Mouse (Mus musculus) common myeloid progenitor, adult 5-6 weeks (primary cell): Measurements from ENCODE around the gene 4930455H04Rik. TPM values are rescaled to one million over a fixed set of nuclear protein-coding genes. Genes with fewer than 3 reads are reported as not detected.

Experiments used
- ATAC-seq: replicated peaks from 2 replicates; pipeline ENCODE4 v1.8.0; 2016; ENCODE audit warnings: low read depth, mild to moderate bottlenecking, moderate TSS enrichment, inconsistent platforms; ENCODE audit not compliant: poor library complexity, severe bottlenecking
- total RNA-seq: library from RNA; stranded (forward); fragments of 200-1000, 187-1606 nt; gene quantifications from 2 replicates; pipeline ENCODE4 v1.2.3, GENCODE M21; 2017

Gene 4930455H04Rik
- not detected in 2 replicates for total RNA-seq

GRCm38 (mm10) chr3:116967967-116968366 is at the start of gene 4930455H04Rik:
Gene 4930455H04Rik (plus strand): TSS chr3:116968267.
- no peak for ATAC-seq

- ATAC-seq, result no peak
Measured at GRCm38 (mm10) chr3:116921535-116921934, 46.5 kb upstream of the 4930455H04Rik start.

GRCm38 (mm10) chr3:116923042-116923441 is 45.0 kb upstream of the 4930455H04Rik start:
- no peak for ATAC-seq

GRCm38 (mm10) chr3:116928994-116929393 is 39.1 kb upstream of the 4930455H04Rik start:
- ATAC-seq, result no peak

- ATAC-seq, result no peak
Measured at GRCm38 (mm10) chr3:116933158-116933557, 34.9 kb upstream of the 4930455H04Rik start.

GRCm38 (mm10) chr3:116936934-116937691 is 31.0 kb upstream of the 4930455H04Rik start:
- ATAC-seq, result no peak

GRCm38 (mm10) chr3:116940804-116941558 is 27.1 kb upstream of the 4930455H04Rik start:
- ATAC-seq, result no peak

GRCm38 (mm10) chr3:116941559-116942117 is 26.4 kb upstream of the 4930455H04Rik start:
- ATAC-seq, result no peak

- ATAC-seq, result no peak
Measured at GRCm38 (mm10) chr3:116942751-116943150, 25.3 kb upstream of the 4930455H04Rik start.

- ATAC-seq, result no peak
Measured at GRCm38 (mm10) chr3:116943422-116943821, 24.6 kb upstream of the 4930455H04Rik start.

- no peak for ATAC-seq
Measured at GRCm38 (mm10) chr3:116946476-116946875, 21.6 kb upstream of the 4930455H04Rik start.

- ATAC-seq, result no peak
Measured at GRCm38 (mm10) chr3:116950665-116951115, 17.4 kb upstream of the 4930455H04Rik start.

GRCm38 (mm10) chr3:116951489-116951888 is 16.6 kb upstream of the 4930455H04Rik start:
- ATAC-seq, result no peak

GRCm38 (mm10) chr3:116952242-116952899 is 15.7 kb upstream of the 4930455H04Rik start:
- no peak for ATAC-seq

- no peak for ATAC-seq
Measured at GRCm38 (mm10) chr3:116953366-116953765, 14.7 kb upstream of the 4930455H04Rik start.

- no peak for ATAC-seq
Measured at GRCm38 (mm10) chr3:116955061-116955460, 13.0 kb upstream of the 4930455H04Rik start.

- no peak for ATAC-seq
Measured at GRCm38 (mm10) chr3:116960414-116960813, 7.7 kb upstream of the 4930455H04Rik start.

GRCm38 (mm10) chr3:116961354-116962142 is 6.5 kb upstream of the 4930455H04Rik start:
- no peak for ATAC-seq

GRCm38 (mm10) chr3:116963213-116963612 is 4.9 kb upstream of the 4930455H04Rik start:
- ATAC-seq, result no peak

- ATAC-seq, result no peak
Measured at GRCm38 (mm10) chr3:116964426-116964825, 3.6 kb upstream of the 4930455H04Rik start.
